Mouse (Mus musculus) liver, embryonic 14.5 days (tissue): ENCODE measurements around the gene Gm49395.

Experiments
- CTCF ChIP-seq: IDR thresholded peaks from 2 replicates; pipeline ENCODE4 v1.5.1; 2016; ENCODE audit warnings: antibody characterized with exemption, low read depth, control low read depth
- EP300 ChIP-seq: IDR thresholded peaks from 2 replicates; pipeline ENCODE4 v1.6.1; 2016; ENCODE audit warnings: antibody characterized with exemption, low read depth

- TF ChIP-seq CTCF (no peak), EP300 (no peak)
Measured at GRCm38 (mm10) chr13:115089020-115089394, 12.7 kb downstream of the Gm49395 start.
